ENCODE assay signal across 8 mouse cellular contexts in genomic region chr5:33721541-33722265, GRCm38 (mm10). TPM values are rescaled to one million over a fixed set of nuclear protein-coding genes. Genes with fewer than 3 reads are reported as not detected.
DNase-seq lines count a peak whose midpoint lies in the region; TF ChIP-seq lines count a peak whose summit lies in the region.

Gene Fgfr3 (plus strand): TSS chr5:33721674.

- peak; percentile 13 to 27 for DNase-seq in left cerebral cortex, adult 18-20 months (ENCODE audit: low spot score in 2 of 2)
- no peak for DNase-seq in left cerebral cortex, adult 9 months (ENCODE audit: low spot score in 2 of 2)
- DNase-seq in embryo, embryonic 11 days: peak; percentile 89
- DNase-seq in heart, embryonic 10.5 days (ENCODE audit: low spot score): peak; percentile 88
- DNase-seq in kidney, adult 8-10 months: peak; percentile 58 to 73
- DNase-seq in liver, adult 2 months (ENCODE audit: extremely low read depth, low read depth, low spot score): peak; percentile 54
- peak; percentile 84 for DNase-seq in neural tube, embryonic 10.5 days (ENCODE audit: extremely low spot score, low spot score)
- peak; percentile 73 for DNase-seq in thymus, postnatal 14 days

- H3K79me2 ChIP-seq in liver, adult 2 months (ENCODE audit: control insufficient read depth, insufficient read depth, low read length): peaks cover 31% of the 10 kb centered on the region; the same call in 1 of the 2 replicates

- WGBS in heart, embryonic 10.5 days: under 1% methylated on average over 72 of the region's 73 CpGs
- under 1% methylated on average over 67 of the region's 73 CpGs for WGBS in liver, adult 2 months

- H3K9ac ChIP-seq in liver, adult 2 months (ENCODE audit: low read depth, low read length): peak within 1 kb of the TSS; percentile 89

- H3K27me3 ChIP-seq in heart, embryonic 10.5 days (ENCODE audit: insufficient read depth, poor library complexity, severe bottlenecking): peaks cover 54% of the 10 kb centered on the region
- H3K27me3 ChIP-seq in liver, adult 2 months (ENCODE audit: control insufficient read depth, insufficient read depth, low read length): no peaks in the 10 kb centered on the region

- 0 out of 2 replicates have a peak, but pooled peaks have one; percentile 7 for TF ChIP-seq CTCF in liver, adult 2 months (IDR thresholded peaks at IDR 0.05; ENCODE audit: low read depth, low read length)

- no peaks in the 10 kb centered on the region for H3K9me3 ChIP-seq in heart, embryonic 10.5 days

- H3K27ac ChIP-seq in heart, embryonic 10.5 days: peak within 1 kb of the TSS; percentile 86
- peak within 1 kb of the TSS; percentile 94 for H3K27ac ChIP-seq in liver, adult 2 months (replicated peaks; ENCODE audit: insufficient read depth, low read depth, low read length)

- peak; percentile 91 for TF ChIP-seq POLR2A in liver, adult 2 months (IDR thresholded peaks at IDR 0.05; ENCODE audit: extremely low read depth, insufficient read depth, low read length)

- H3K4me3 ChIP-seq in heart, embryonic 10.5 days: peak within 1 kb of the TSS; percentile 82
- H3K4me3 ChIP-seq in liver, adult 2 months (ENCODE audit: insufficient read depth, low read depth, low read length): peak within 1 kb of the TSS; percentile 97

- peaks cover 54% of the 10 kb centered on the region for H3K4me1 ChIP-seq in heart, embryonic 10.5 days
- peaks cover 28% of the 10 kb centered on the region for H3K4me1 ChIP-seq in liver, adult 2 months (ENCODE audit: control insufficient read depth, insufficient read depth, low read length)

- no peaks in the 10 kb centered on the region for H3K36me3 ChIP-seq in heart, embryonic 10.5 days
- no peaks in the 10 kb centered on the region for H3K36me3 ChIP-seq in liver, adult 2 months (ENCODE audit: control insufficient read depth, insufficient read depth, low read length)

RNA-seq across cellular contexts. Expression of gene Fgfr3, which starts in this region (rescaled TPM):
- total RNA-seq in left cerebral cortex, adult 18-20 months (2021): 100 to 1,000 TPM; 104 to 116 TPM
- 5.8 and 8.6 TPM in 2 replicates for polyA plus RNA-seq in heart, embryonic 10.5 days (2016; fragmentation: Nextera tagmentation; extraction: Ambion mirVana)
- total RNA-seq in liver, adult 2 months (2014; rRNA removed): 18.8 and 18.9 TPM in 2 replicates
- polyA plus RNA-seq in liver, adult 2 months (2012; rRNA removed): 47.7 and 57.0 TPM in 2 replicates

Comparison
In these comparisons a context has a peak if more than half of its experiments do, and no peak if none do; other contexts are left out.
1. DNase-seq: peak in left cerebral cortex, adult 18-20 months (2 of 2), embryo, embryonic 11 days (single experiment), heart, embryonic 10.5 days (single experiment), kidney, adult 8-10 months (2 of 2), liver, adult 2 months (single experiment), neural tube, embryonic 10.5 days (single experiment) and thymus, postnatal 14 days (single experiment); none in left cerebral cortex, adult 9 months (0 of 2).